Mouse (Mus musculus): ENCODE data around the gene Mpv17.

The Mpv17 gene

GRCm38 (mm10) chr5:31095711-31096480 lies 58.2 kb downstream of the Mpv17 start:
- no peak for DNase-seq

GRCm38 (mm10) chr5:31094799-31095691 lies 59.0 kb downstream of the Mpv17 start:
- peak; percentile 24 for DNase-seq

GRCm38 (mm10) chr5:31094100-31094798 lies 59.8 kb downstream of the Mpv17 start:
- no peak for DNase-seq

GRCm38 (mm10) chr5:31093151-31094041 lies 60.7 kb downstream of the Mpv17 start:
- DNase-seq: peak; percentile 62

GRCm38 (mm10) chr5:31092231-31092975 lies 61.6 kb downstream of the Mpv17 start:
- no peak for DNase-seq
